Mouse (Mus musculus): Measurements from ENCODE around the gene Nr1i3. TPM values are rescaled to one million over a fixed set of nuclear protein-coding genes. Genes with fewer than 3 reads are reported as not detected.

The Nr1i3 gene
- polyA plus RNA-seq, 1 experiment: 0.08 TPM

DNA sequence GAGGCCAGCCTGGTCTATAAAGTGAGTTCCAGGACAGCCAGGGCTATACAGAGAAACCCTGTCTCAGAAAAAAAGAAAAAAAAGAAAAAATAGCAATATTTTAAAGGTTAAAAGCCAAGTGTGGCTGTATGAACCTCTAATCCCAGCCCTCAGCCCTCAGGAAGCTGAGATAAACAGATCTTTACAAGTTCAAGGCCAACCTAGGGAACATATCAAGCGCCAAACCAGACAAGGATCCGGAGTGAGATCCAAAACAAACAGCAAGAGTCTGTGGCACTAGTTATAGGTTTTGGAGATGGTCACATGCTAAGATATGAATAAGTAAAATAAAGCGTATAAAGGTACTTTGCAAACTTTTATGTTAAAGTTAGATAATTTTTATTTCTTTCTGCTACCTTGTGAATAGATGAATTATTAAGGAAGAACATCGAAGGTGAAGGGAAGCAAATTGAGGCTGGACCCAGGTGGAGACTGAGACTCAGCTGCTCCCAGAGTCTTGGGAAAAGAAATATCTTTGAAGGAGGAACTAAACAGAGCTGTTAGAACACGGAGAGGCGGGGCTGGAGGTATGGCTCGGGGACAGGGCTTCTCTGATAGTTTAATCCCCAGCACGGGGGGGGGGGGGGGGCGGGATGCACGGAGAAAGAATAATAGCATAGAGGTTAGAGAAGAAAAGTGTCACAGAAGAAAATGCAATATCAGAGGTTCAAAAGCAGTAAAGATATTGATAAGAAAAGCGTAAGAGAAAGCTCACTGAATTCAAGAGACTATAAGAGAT, 10.1 kb upstream of the Nr1i3 start:
- Histone ChIP-seq H3K36me3 (ENCODE audit: control insufficient read depth, insufficient read depth, low read length) (no peaks in the 10 kb centered on the region), H3K27me3 (ENCODE audit: control insufficient read depth, insufficient read depth, low read length) (no peaks in the 10 kb centered on the region), H3K4me1 (replicated peaks; ENCODE audit: control insufficient read depth, insufficient read depth, low read length) (no peaks in the 10 kb centered on the region), H3K4me3 (ENCODE audit: control insufficient read depth, insufficient read depth, low read length) (no peak overlapping the region), H3K27ac (ENCODE audit: control insufficient read depth, insufficient read depth, low read length) (no peak overlapping the region)
- no peak for DNase-seq
- WGBS: 53% methylated on average over 11 of the region's 11 CpGs
- TF ChIP-seq POLR2A (IDR thresholded peaks at IDR 0.05; ENCODE audit: control insufficient read depth, extremely low read depth, insufficient read depth, low read length, poor library complexity) (no peak), CTCF (IDR thresholded peaks at IDR 0.05; ENCODE audit: borderline replicate concordance, control insufficient read depth, extremely low read depth, insufficient read depth, low read length, poor library complexity) (no peak)

DNA sequence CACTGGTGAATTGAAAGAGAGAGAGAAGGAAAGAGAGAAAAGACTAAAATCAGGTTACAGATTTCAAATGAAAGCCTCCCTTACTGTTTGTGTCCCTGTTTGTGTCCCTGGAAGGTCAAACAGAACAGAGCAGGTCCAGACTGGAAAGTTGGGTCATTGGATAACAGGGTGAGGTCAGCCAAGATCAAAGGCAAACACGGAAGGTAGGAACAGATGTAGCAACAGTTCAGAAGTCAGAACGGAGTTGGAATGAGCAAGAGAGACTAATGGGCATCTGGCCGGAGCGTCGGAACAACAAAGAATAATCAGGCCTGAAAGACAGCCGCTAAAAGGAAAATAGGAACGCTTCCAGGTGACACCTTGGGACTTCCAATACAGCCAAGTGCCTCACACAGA, 9.5 kb upstream of the Nr1i3 start:
- Histone ChIP-seq H3K4me1 (replicated peaks; ENCODE audit: control insufficient read depth, insufficient read depth, low read length) (no peaks in the 10 kb centered on the region), H3K27me3 (ENCODE audit: control insufficient read depth, insufficient read depth, low read length) (no peaks in the 10 kb centered on the region), H3K4me3 (ENCODE audit: control insufficient read depth, insufficient read depth, low read length) (no peak overlapping the region), H3K27ac (ENCODE audit: control insufficient read depth, insufficient read depth, low read length) (no peak overlapping the region), H3K36me3 (ENCODE audit: control insufficient read depth, insufficient read depth, low read length) (no peaks in the 10 kb centered on the region)
- TF ChIP-seq CTCF (IDR thresholded peaks at IDR 0.05; ENCODE audit: borderline replicate concordance, control insufficient read depth, extremely low read depth, insufficient read depth, low read length, poor library complexity): no peak
- no peak for TF ChIP-seq POLR2A (IDR thresholded peaks at IDR 0.05; ENCODE audit: control insufficient read depth, extremely low read depth, insufficient read depth, low read length, poor library complexity)
- WGBS: 91% methylated on average over 7 of the region's 7 CpGs
- DNase-seq: no peak

DNA sequence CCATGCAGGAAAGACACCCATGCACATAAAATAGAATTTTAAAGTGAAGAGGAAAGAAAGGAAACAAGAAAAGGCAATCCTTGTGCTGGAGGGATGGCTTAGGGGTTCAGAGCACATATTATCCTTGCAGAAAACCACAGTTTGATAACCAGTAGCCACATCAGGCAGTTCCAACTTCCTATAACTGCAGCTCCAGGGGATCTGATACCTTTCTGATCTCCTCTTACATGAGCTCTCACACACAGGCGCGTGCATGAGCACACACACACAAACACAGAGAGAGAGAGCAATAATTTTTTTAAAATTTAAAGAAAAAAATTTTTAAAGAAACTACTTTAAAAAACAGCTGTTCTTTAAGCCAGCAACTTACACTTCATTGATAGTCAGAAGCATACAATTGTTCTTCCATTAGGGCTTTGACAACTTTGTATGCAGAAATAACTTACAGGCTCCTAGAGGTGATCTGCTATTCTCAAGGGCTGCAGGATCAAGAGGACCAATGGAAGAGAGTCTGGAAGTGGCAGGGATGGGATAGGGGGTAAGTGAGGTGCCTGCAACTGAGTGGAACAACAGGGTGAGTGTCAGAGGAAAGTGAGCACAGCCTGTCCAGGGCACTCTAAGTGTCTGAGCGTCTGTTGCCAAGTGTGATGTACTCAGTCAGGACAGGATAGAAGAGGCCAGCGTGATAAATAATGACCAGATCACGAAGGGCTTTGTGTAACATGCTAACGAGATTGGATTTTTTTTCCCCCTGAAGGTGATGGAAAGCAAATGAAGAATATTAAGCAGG, 7.9 kb upstream of the Nr1i3 start:
- H3K4me3 ChIP-seq (ENCODE audit: control insufficient read depth, insufficient read depth, low read length): no peak overlapping the region
- DNase-seq: no peak
- H3K36me3 ChIP-seq (ENCODE audit: control insufficient read depth, insufficient read depth, low read length): no peaks in the 10 kb centered on the region
- H3K27me3 ChIP-seq (ENCODE audit: control insufficient read depth, insufficient read depth, low read length): no peaks in the 10 kb centered on the region
- TF ChIP-seq POLR2A (IDR thresholded peaks at IDR 0.05; ENCODE audit: control insufficient read depth, extremely low read depth, insufficient read depth, low read length, poor library complexity) (no peak), CTCF (IDR thresholded peaks at IDR 0.05; ENCODE audit: borderline replicate concordance, control insufficient read depth, extremely low read depth, insufficient read depth, low read length, poor library complexity) (no peak)
- 60% methylated on average over 6 of the region's 6 CpGs for WGBS
- no peaks in the 10 kb centered on the region for H3K4me1 ChIP-seq (replicated peaks; ENCODE audit: control insufficient read depth, insufficient read depth, low read length)
- H3K27ac ChIP-seq (ENCODE audit: control insufficient read depth, insufficient read depth, low read length): no peak overlapping the region

GRCm38 (mm10) chr1:171209409-171209808, 4.4 kb upstream of the Nr1i3 start:
- Histone ChIP-seq H3K27me3 (ENCODE audit: control insufficient read depth, insufficient read depth, low read length) (no peaks in the 10 kb centered on the region), H3K4me3 (ENCODE audit: control insufficient read depth, insufficient read depth, low read length) (no peak overlapping the region), H3K4me1 (replicated peaks; ENCODE audit: control insufficient read depth, insufficient read depth, low read length) (no peaks in the 10 kb centered on the region), H3K27ac (ENCODE audit: control insufficient read depth, insufficient read depth, low read length) (no peak overlapping the region), H3K36me3 (ENCODE audit: control insufficient read depth, insufficient read depth, low read length) (no peaks in the 10 kb centered on the region)
- DNase-seq: no peak
- TF ChIP-seq POLR2A (IDR thresholded peaks at IDR 0.05; ENCODE audit: control insufficient read depth, extremely low read depth, insufficient read depth, low read length, poor library complexity) (no peak), CTCF (IDR thresholded peaks at IDR 0.05; ENCODE audit: borderline replicate concordance, control insufficient read depth, extremely low read depth, insufficient read depth, low read length, poor library complexity) (no peak)
- whole genome bisulfite sequencing: 18% methylated on average over 4 of the region's 4 CpGs

- H3K27ac ChIP-seq (ENCODE audit: control insufficient read depth, insufficient read depth, low read length): no peak overlapping the region
- 84% methylated on average over 3 of the region's 3 CpGs for WGBS
These were observed 916 bp upstream of the Nr1i3 start for GRCm38 (mm10) chr1:171212854-171213253.

GRCm38 (mm10) chr1:171216241-171216955, 2.6 kb downstream of the Nr1i3 start:
- WGBS: 88% methylated on average over 18 of the region's 18 CpGs
- H3K27ac ChIP-seq (ENCODE audit: control insufficient read depth, insufficient read depth, low read length): no peak overlapping the region
- H3K27me3 ChIP-seq (ENCODE audit: control insufficient read depth, insufficient read depth, low read length): no peaks in the 10 kb centered on the region
- H3K36me3 ChIP-seq (ENCODE audit: control insufficient read depth, insufficient read depth, low read length): no peaks in the 10 kb centered on the region
- H3K4me3 ChIP-seq (ENCODE audit: control insufficient read depth, insufficient read depth, low read length): no peak overlapping the region
- H3K4me1 ChIP-seq (replicated peaks; ENCODE audit: control insufficient read depth, insufficient read depth, low read length): peaks cover 5% of the 10 kb centered on the region
- DNase-seq: no peak
- TF ChIP-seq POLR2A (IDR thresholded peaks at IDR 0.05; ENCODE audit: control insufficient read depth, extremely low read depth, insufficient read depth, low read length, poor library complexity) (no peak), CTCF (IDR thresholded peaks at IDR 0.05; ENCODE audit: borderline replicate concordance, control insufficient read depth, extremely low read depth, insufficient read depth, low read length, poor library complexity) (no peak)

More at GRCm38 (mm10) chr1:171212854-171213253, 916 bp upstream of the Nr1i3 start:
- Histone ChIP-seq H3K36me3 (ENCODE audit: control insufficient read depth, insufficient read depth, low read length) (no peaks in the 10 kb centered on the region), H3K4me1 (replicated peaks; ENCODE audit: control insufficient read depth, insufficient read depth, low read length) (no peaks in the 10 kb centered on the region), H3K27me3 (ENCODE audit: control insufficient read depth, insufficient read depth, low read length) (no peaks in the 10 kb centered on the region), H3K4me3 (ENCODE audit: control insufficient read depth, insufficient read depth, low read length) (no peak overlapping the region)
- no peak for DNase-seq
- no peak for TF ChIP-seq POLR2A (IDR thresholded peaks at IDR 0.05; ENCODE audit: control insufficient read depth, extremely low read depth, insufficient read depth, low read length, poor library complexity)
- no peak for TF ChIP-seq CTCF (IDR thresholded peaks at IDR 0.05; ENCODE audit: borderline replicate concordance, control insufficient read depth, extremely low read depth, insufficient read depth, low read length, poor library complexity)
